ENCODE assay signal across 8 mouse cellular contexts in the genomic region with DNA sequence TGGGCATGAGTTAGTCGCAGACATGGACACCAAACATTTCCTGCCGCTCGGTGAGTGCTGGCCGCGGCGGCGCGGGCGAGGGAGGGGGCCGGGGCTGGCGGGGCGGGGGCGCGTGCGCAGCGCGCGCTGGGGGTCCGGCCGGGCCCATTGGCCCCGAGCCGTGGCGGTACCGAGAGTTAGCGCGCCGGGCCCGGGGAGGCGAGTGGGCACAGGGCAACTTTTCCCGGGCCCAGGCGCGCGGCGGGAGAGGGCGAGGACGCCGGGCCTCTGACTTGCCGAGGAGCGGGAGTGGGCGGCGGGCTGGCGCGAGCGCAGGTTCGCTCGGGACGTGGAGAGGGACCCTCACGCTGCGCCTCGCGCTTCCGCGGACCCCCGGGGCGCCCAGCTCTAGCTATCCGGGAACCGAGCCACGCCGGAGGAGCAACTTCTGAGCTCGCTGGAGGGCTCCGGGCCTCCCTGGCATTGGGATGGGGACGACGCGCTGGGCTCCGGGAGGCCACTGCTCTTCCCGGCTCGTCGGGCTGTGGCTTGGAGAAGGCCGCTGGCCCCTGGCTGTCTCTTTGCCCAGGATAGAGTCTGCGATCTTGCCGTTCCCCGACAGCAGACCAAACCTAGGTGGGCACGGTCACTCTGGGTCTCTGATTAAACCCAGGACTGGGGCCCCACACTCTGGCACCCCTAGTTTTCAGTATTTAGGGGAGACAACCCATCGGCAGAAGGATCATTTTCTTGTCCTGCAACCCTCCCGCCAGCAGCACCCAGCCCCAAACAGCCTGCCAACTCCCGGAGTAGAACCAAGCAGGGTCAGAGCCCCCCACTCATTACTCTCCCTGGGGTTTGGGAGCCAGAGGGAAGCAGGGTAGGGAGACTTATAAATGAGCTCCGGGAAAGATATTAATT. TPM values are rescaled to one million over a fixed set of nuclear protein-coding genes. Genes with fewer than 3 reads are reported as not detected.
A peak's percentile ranks its signal among the peaks of the same experiment; 100 is the strongest.
DNase-seq lines count a peak whose midpoint lies in the region; ATAC-seq and TF ChIP-seq lines count a peak whose summit lies in the region.

No protein-coding gene starts in this region.

- ATAC-seq in inflammation-experienced regulatory T-cells, adult 6 months = peak; percentile 33
- ATAC-seq in liver, postnatal 0 days = no peak

- 2% methylated on average over 77 of the region's 77 CpGs for WGBS in thymus, adult 2 months
- WGBS in liver, postnatal 0 days (ENCODE audit: insufficient replicate concordance) = 3% methylated on average over 55 of the region's 77 CpGs

- peak overlapping the region; percentile 80 for H3K4me2 ChIP-seq in liver, postnatal 0 days (ENCODE audit: low read depth, low read length)

- H3K36me3 ChIP-seq in thymus, adult 2 months (ENCODE audit: control insufficient read depth, insufficient read depth, low read length) = no peaks in the 10 kb centered on the region
- no peaks in the 10 kb centered on the region for H3K36me3 ChIP-seq in liver, postnatal 0 days (replicated peaks; ENCODE audit: insufficient read depth, low read length)

- H3K27ac ChIP-seq in thymus, adult 2 months (ENCODE audit: control insufficient read depth, insufficient read depth, low read length) = no peak overlapping the region; the same call in 1 of the 2 replicates
- peak overlapping the region; percentile 99 for H3K27ac ChIP-seq in liver, postnatal 0 days (ENCODE audit: low read depth)

- H3K4me1 ChIP-seq in thymus, adult 2 months (replicated peaks; ENCODE audit: control insufficient read depth, insufficient read depth, low read length) = peaks cover 21% of the 10 kb centered on the region
- peaks cover 41% of the 10 kb centered on the region for H3K4me1 ChIP-seq in liver, postnatal 0 days (ENCODE audit: insufficient read depth)

- H3K9me3 ChIP-seq in liver, postnatal 0 days (ENCODE audit: low read length) = no peaks in the 10 kb centered on the region

- peak overlapping the region; percentile 93 for H3K4me3 ChIP-seq in thymus, adult 2 months (ENCODE audit: control insufficient read depth, insufficient read depth, low read length)
- H3K4me3 ChIP-seq in liver, postnatal 0 days (ENCODE audit: low read depth, low read length) = peak overlapping the region; percentile 91

- no peak for TF ChIP-seq POLR2A in thymus, adult 2 months (IDR thresholded peaks at IDR 0.05; ENCODE audit: control insufficient read depth, extremely low read depth, insufficient read depth, low read length, poor library complexity)

- peak; percentile 22 for DNase-seq in thymus, adult 2 months
- DNase-seq in thymus, adult 18-20 months = no peak
- peak; percentile 38 for DNase-seq in cerebellum, adult 11-12 months
- DNase-seq in gastrocnemius, adult 18-20 months (ENCODE audit: low spot score) = peak; percentile 41
- DNase-seq in liver, postnatal 0 days = no peak
- peak; percentile 56 for DNase-seq in retina, embryonic 14.5 days (ENCODE audit: low spot score)
- no peak for DNase-seq in layer of hippocampus, adult 9-11 months

- TF ChIP-seq CTCF in thymus, adult 2 months (IDR thresholded peaks at IDR 0.05; ENCODE audit: borderline replicate concordance, control insufficient read depth, extremely low read depth, insufficient read depth, low read length, poor library complexity) = no peak
- TF ChIP-seq CTCF in liver, postnatal 0 days (IDR thresholded peaks at IDR 0.05; ENCODE audit: low read depth) = no peak

- H3K9ac ChIP-seq in liver, postnatal 0 days (replicated peaks) = peak overlapping the region; percentile 89

- peaks cover 5% of the 10 kb centered on the region; the same call in 1 of the 2 replicates for H3K27me3 ChIP-seq in thymus, adult 2 months (ENCODE audit: control insufficient read depth, insufficient read depth, low read length)
- H3K27me3 ChIP-seq in liver, postnatal 0 days (ENCODE audit: insufficient read depth, low read length) = no peaks in the 10 kb centered on the region

- no peak for TF ChIP-seq EP300 in liver, postnatal 0 days (IDR thresholded peaks at IDR 0.05; ENCODE audit: low read depth)

RNA-seq across cellular contexts. Expression of a gene that starts 1.4 kb away (rescaled TPM):
- polyA plus RNA-seq in thymus, adult 2 months (2012; rRNA removed) = 35.9 and 40.3 TPM in 2 replicates
- 100 to 1,000 TPM; 129 to 134 TPM for total RNA-seq in gastrocnemius, adult 18-20 months (2021)
- polyA plus RNA-seq in inflammation-experienced regulatory T-cells, adult 6 months (2017; shearing (Covaris generic)) = 1 to 10 TPM; 5.3 to 7.3 (median 5.7) TPM
- 13.3 and 13.9 TPM in 2 replicates for polyA plus RNA-seq in liver, postnatal 0 days (2015; fragmentation: Nextera tagmentation; extraction: Ambion mirVana)

Comparison
In these comparisons a context has a peak if more than half of its experiments do, and no peak if none do; other contexts are left out.
1. DNase-seq: peak in thymus, adult 2 months (single experiment), cerebellum, adult 11-12 months (single experiment), gastrocnemius, adult 18-20 months (single experiment) and retina, embryonic 14.5 days (single experiment); none in thymus, adult 18-20 months (0 of 2), liver, postnatal 0 days (single experiment) and layer of hippocampus, adult 9-11 months (single experiment).